Mouse (Mus musculus) B cell, adult (primary cell): ENCODE results near the gene Aig1. TPM values are rescaled to one million over a fixed set of nuclear protein-coding genes. Genes with fewer than 3 reads are reported as not detected.

ENCODE experiments used
- total RNA-seq: library from RNA; stranded (reverse); gene quantifications from 4 replicates; pipeline ENCODE4 v1.2.4, GENCODE M21; 2023; ENCODE audit not compliant: inconsistent age

Aig1 gene
- total RNA-seq = 12.5 to 15.0 TPM (median 13.1 TPM) in 4 replicates

GRCm38 (mm10) chr10:13868371-13869321, at the start of gene Aig1:
Aig1 (minus strand) TSS chr10:13868980.

Other genes starting within 250 kb of the Aig1 start
- gene Hivep2, start 97.1 kb upstream of the Aig1 start, total RNA-seq = 89.3 to 113 TPM (median 95.2 TPM) in 4 replicates